Mouse (Mus musculus): ENCODE measurements around the gene Adamts4. TPM values are rescaled to one million over a fixed set of nuclear protein-coding genes. Genes with fewer than 3 reads are reported as not detected.

Adamts4 gene
- total RNA-seq (2021): 1 to 10 TPM; 4.3 to 4.5 TPM
- long read RNA-seq, experiment 1, full-length matches to known transcripts: 1 of 2 reads
- long read RNA-seq, experiment 1, partial matches to known transcripts: 0 of 2 reads
- long read RNA-seq, experiment 1, other reads (novel, unspliced or antisense): 1 of 2 reads
- long read RNA-seq, experiment 2, full-length matches to known transcripts: 2 of 3 reads
- long read RNA-seq, experiment 2, partial matches to known transcripts: 1 of 3 reads
- long read RNA-seq, experiment 2, other reads (novel, unspliced or antisense): 0 of 3 reads

- no peak for DNase-seq (ENCODE audit: low spot score in 2 of 2)
Measured at GRCm38 (mm10) chr1:171249913-171250600, at the start of gene Adamts4. Gene Adamts4 (plus strand): TSS chr1:171250421.

- DNase-seq (ENCODE audit: low spot score in 2 of 2): no peak
Measured at GRCm38 (mm10) chr1:171200769-171201168, 49.5 kb upstream of the Adamts4 start.

GRCm38 (mm10) chr1:171203471-171204248 is 46.6 kb upstream of the Adamts4 start:
- DNase-seq (ENCODE audit: low spot score in 2 of 2): no peak

- DNase-seq (ENCODE audit: low spot score in 2 of 2): no peak
Measured at GRCm38 (mm10) chr1:171204249-171204644, 46.0 kb upstream of the Adamts4 start.

- no peak for DNase-seq (ENCODE audit: low spot score in 2 of 2)
Measured at GRCm38 (mm10) chr1:171205704-171206493, 44.3 kb upstream of the Adamts4 start.

GRCm38 (mm10) chr1:171209409-171209808 is 40.8 kb upstream of the Adamts4 start:
- no peak for DNase-seq (ENCODE audit: low spot score in 2 of 2)

- DNase-seq (ENCODE audit: low spot score in 2 of 2): no peak
Measured at GRCm38 (mm10) chr1:171212854-171213253, 37.4 kb upstream of the Adamts4 start.

GRCm38 (mm10) chr1:171213801-171214496 is 36.3 kb upstream of the Adamts4 start, which contains the start of gene Nr1i3:
Gene Nr1i3 (plus strand): TSS chr1:171213970.
- no peak for DNase-seq (ENCODE audit: low spot score in 2 of 2)

GRCm38 (mm10) chr1:171216241-171216955 is 33.8 kb upstream of the Adamts4 start:
- DNase-seq (ENCODE audit: low spot score in 2 of 2): no peak

- DNase-seq (ENCODE audit: low spot score in 2 of 2): peak; percentile 54 to 69
Measured at GRCm38 (mm10) chr1:171220871-171221270, 29.4 kb upstream of the Adamts4 start.

GRCm38 (mm10) chr1:171221281-171222193 is 28.7 kb upstream of the Adamts4 start:
- no peak for DNase-seq (ENCODE audit: low spot score in 2 of 2)

GRCm38 (mm10) chr1:171222238-171223155 is 27.7 kb upstream of the Adamts4 start, which contains the start of gene Tomm40l:
Gene Tomm40l (minus strand): TSS chr1:171222514.
- DNase-seq (ENCODE audit: low spot score in 2 of 2): peak; percentile 43 to 75

- DNase-seq (ENCODE audit: low spot score in 2 of 2): no peak
Measured at GRCm38 (mm10) chr1:171223168-171223567, 27.1 kb upstream of the Adamts4 start.

GRCm38 (mm10) chr1:171223796-171224195 is 26.4 kb upstream of the Adamts4 start:
- DNase-seq (ENCODE audit: low spot score in 2 of 2): no peak

GRCm38 (mm10) chr1:171224857-171225256 is 25.4 kb upstream of the Adamts4 start, which contains the start of gene Apoa2:
Gene Apoa2 (plus strand): TSS chr1:171225054.
- DNase-seq (ENCODE audit: low spot score in 2 of 2): no peak

GRCm38 (mm10) chr1:171226780-171227179 is 23.4 kb upstream of the Adamts4 start:
- no peak for DNase-seq (ENCODE audit: low spot score in 2 of 2)

GRCm38 (mm10) chr1:171227879-171228278 is 22.3 kb upstream of the Adamts4 start:
- no peak for DNase-seq (ENCODE audit: low spot score in 2 of 2)
